Mouse (Mus musculus): ENCODE measurements around the gene AL732309.1. TPM values are rescaled to one million over a fixed set of nuclear protein-coding genes. Genes with fewer than 3 reads are reported as not detected.

AL732309.1 gene
- total RNA-seq, 2 experiments from 2014 or later = 1.3 to 1.4 TPM

DNA sequence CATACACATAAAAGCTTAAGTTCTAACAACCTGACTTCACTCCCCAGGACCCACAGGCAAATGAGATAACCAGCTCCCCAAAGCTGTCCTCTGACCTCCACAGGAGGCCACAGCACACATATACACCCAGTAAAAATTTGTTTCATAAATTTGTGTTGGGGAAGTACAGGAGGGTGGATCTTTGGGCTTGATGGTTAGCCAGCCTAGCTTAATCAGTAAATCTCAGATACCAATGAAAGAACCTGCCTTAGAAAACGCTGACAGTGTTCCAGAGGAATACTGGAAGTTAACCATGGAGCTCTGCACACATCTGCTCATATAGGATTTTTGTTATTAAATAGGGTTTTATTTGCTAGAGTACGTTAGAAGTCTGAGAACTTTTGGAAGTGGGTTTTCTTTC is 29.0 kb downstream of the AL732309.1 start:
- DNase-seq (ENCODE audit: low spot score) = no peak

DNA sequence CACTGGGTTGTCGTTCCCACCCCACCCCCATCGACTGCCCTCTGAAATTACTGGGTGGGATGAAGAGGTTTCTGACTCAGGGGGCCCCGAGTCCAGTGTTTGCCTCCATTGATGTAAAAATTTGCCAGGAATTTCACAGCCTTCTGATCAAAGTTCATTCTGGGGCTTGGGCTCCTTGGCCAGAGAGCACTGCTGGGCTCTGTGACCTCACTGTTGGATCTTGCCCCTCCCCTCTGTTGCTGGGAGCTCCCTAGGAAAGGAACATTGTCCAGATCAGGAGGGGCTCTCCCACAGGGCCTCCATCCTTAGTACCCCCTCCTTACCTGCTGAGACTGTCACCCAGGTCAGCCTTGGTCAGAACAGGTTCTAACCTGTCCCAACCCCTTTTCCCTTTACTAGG is 32.2 kb downstream of the AL732309.1 start, which contains the start of gene Stpg3:
Stpg3 (minus strand) TSS at position 194 of the 400 bp plus-strand sequence.
- no peak for DNase-seq (ENCODE audit: low spot score)

DNA sequence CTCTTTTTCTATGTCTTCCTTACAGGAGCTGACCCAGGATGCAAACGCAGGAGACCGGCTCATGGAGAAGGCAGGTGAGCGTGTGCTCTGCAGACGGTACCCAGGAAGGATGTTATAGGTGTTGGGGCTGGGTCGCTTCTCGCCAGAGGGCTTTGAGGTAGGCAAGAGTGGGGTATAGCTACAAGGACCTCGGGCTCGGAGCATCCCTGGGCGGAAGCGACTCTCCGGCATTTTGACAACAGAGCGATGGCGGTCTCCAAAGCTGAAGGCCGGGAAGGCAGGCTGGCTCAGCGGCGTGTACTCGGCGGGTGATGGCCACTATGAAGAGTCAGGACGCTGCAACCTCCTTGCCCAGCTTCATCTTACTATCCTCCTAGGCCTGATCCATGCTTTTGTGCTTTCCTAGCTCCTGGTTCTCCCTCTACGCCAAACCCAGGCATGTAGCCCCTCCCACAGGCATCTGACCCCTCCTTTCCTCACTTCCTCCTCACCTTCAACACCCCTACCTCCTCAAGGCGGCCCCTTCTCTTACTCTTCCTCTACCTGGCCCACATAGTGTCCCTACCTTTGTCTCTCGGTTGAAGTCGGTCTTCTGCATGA is 33.3 kb downstream of the AL732309.1 start:
- DNase-seq (ENCODE audit: low spot score) = no peak

DNA sequence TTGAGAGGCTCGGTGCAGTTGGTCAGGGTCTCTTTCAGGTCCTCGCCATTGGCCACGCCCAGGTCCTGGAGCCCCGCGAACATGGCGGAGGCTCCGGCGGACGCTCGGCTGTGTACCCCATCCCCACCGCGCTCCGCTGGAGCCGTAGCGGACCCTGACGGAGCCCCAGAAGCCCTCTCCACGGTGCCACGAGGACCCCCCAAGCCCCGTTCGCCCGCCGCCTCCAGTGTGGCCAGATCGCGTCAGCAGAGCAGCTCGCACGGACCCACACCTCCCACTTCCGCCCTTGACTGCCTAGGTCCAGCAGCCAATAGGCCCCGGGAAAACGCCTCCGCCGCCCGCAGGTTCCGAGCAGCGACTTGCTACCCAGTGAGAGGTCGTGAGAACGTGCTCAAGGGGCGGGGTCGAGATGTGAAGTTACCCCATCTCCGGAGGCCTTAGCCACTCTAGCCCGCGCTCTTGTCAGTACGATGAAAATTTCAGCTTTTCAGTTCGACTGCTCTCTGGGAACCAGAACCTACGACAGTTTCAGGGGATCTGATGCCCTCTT is 35.5 kb downstream of the AL732309.1 start, which contains the start of gene Nelfb:
Nelfb (minus strand) TSS at position 369 of the 550 bp plus-strand sequence.
- peak; percentile 89 for DNase-seq (ENCODE audit: low spot score)

DNA sequence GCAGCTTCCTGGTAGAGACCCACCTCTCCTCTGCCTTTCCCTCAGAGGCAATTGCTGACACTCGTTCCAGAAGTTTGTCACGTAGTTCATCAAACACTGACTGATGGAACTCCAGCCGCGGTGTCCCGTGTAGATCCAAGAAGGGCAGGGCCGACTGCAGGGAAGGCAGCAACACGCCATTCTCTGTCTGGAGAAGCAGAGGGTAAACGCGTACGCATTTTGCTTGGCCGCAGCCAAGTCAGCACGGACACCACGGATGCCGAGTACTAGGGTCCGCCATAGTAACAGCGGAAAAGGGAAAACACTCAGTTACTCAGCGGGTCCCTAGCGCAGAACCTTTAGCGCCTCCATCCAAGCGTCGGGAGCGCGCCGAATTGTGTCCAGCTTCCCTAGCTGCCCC is 36.0 kb downstream of the AL732309.1 start:
- no peak for DNase-seq (ENCODE audit: low spot score)

DNA sequence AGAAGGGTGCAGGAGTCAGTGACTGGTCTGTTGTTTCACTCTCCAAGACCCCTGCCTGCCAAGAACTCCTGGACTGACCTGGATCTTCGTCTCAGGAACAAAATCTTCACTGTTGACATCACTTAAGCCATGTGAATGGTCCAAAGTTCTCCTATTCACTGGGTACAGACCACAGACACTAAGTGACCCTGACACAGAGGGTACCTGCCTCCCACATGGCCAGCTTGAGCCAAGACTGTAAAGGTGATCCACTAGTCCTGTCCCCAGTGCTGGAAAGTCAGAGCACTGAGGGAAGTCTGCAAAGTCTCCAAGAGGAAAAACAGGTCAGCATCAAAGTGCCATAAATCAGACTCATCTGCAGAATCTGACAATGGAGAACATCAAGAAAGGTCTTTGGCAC is 39.1 kb downstream of the AL732309.1 start:
- DNase-seq (ENCODE audit: low spot score) = no peak

DNA sequence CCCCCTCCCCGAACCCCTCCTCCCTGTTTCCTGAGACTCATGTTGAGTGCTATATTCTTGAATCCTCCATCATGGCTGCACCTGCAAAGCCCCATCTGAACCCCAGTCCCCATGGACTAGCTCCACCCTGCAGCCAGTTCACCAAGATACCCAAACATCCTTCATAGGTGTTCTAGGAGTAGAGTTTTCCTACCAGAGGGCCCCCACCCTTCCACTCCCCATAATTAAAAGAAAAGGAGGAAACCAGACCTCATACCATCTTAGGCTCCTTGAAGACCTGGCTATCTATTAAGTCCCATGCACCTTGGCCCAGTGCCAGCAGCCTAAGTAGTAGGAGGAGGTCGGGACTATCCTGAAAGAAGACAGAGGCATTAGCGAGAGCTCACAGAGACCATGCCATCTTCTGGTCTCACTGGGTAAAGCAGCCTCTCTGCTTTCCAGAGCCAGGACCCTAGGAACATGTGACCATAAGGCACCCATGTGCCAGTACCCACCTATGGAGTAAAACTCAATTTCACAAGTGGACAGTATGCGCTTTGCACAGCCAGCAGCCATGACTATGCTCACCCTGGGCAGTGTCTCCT is 42.9 kb downstream of the AL732309.1 start:
- DNase-seq (ENCODE audit: low spot score) = no peak

DNA sequence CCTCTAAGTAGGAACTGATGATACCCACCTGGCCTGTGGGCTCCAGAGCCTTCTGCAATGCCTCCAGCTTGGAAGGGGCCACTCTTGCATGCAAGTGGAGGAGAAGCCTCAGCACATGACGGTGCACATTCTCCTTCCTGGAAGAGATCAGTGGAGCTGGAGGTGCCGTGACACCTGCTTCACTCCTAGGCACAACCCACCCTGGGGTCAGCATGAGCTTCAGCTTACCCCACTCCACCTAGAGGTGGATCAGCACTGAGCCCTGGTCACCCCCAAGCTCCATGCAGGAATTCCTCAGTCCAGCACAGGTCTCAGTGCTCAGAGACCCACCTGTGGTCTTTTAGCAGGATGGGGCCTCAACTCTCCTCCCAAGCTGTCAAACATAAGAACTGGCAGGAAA is 46.0 kb downstream of the AL732309.1 start:
- DNase-seq (ENCODE audit: low spot score) = no peak

DNA sequence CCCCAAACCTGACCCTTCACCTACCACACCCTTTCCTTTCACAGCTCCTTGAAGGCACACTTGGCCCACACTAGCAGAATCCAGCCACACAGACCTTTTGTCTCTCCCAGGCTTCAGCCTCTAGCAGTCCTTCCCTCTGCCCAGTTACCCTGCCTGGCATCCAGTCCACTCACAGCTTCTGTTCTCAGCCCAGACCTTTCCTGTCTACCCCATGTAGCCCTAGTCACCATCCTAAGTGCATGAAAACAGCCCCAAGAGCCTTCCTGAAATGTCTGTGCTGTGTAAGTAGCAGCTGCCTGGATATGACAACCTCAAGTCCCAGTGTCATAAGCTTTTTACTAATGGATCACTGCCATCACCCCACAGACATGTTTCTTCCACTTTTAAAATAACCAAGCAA is 48.7 kb downstream of the AL732309.1 start:
- no peak for DNase-seq (ENCODE audit: low spot score)

DNA sequence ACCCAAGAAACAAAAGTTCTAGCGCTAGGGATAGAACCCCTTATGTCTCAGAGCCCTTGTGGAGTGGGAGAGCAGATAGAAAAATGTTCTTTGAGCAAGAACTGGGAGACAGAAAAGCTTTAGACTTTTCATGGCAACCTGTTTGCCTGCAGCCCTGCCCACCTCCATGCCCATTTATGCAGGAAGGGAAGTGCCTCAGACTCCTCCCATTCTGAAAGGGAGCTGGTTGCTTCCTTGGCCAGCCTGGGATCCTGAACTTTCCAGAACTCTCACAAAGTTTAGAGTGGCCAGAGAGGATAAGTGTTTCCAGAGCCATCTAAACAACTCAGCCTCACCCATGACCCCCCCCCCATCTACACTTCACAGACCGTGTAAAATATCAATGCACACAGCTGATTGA is 49.5 kb downstream of the AL732309.1 start:
- no peak for DNase-seq (ENCODE audit: low spot score)

DNA sequence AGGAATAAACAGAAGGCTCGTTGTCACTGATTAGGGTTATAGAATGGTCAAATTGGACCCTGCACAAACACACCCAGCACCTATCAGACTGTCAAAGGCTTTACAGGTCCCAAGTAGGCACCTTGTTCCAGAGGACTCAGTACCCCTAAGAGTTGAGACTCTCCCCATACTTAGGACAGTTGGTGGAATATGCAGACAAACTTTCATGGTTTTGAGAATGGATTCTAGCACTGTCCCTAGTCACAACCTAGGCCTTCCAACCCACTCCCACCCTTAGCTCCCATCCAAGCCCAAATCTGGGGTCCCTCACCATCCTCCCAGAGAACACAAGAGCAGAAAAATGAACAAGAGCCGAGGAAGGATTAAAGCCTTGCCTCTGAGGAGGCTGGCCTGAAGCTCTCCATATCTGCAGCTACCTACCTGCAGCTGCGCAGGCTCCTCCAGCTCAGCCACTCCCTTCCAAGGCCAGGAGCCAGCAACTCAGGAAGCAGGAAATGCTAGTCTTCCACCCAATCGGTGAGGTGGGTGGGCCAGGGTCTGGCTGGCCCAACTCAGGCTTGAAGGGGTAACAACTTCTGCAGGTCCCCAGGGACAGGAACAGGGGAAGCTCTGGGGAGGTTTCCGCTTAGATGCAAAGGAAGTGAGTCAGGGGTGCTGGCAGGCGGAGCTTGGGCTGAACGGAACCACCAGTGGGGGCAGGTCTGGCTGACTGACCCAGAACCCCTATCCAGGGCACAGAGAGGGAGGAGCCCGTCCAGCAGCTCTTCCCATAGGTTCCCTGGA is 50.3 kb downstream of the AL732309.1 start, which contains the start of gene Tor4a:
Tor4a (minus strand) TSS at position 715 of the 783 bp plus-strand sequence.
- DNase-seq (ENCODE audit: low spot score) = peak; percentile 73

DNA sequence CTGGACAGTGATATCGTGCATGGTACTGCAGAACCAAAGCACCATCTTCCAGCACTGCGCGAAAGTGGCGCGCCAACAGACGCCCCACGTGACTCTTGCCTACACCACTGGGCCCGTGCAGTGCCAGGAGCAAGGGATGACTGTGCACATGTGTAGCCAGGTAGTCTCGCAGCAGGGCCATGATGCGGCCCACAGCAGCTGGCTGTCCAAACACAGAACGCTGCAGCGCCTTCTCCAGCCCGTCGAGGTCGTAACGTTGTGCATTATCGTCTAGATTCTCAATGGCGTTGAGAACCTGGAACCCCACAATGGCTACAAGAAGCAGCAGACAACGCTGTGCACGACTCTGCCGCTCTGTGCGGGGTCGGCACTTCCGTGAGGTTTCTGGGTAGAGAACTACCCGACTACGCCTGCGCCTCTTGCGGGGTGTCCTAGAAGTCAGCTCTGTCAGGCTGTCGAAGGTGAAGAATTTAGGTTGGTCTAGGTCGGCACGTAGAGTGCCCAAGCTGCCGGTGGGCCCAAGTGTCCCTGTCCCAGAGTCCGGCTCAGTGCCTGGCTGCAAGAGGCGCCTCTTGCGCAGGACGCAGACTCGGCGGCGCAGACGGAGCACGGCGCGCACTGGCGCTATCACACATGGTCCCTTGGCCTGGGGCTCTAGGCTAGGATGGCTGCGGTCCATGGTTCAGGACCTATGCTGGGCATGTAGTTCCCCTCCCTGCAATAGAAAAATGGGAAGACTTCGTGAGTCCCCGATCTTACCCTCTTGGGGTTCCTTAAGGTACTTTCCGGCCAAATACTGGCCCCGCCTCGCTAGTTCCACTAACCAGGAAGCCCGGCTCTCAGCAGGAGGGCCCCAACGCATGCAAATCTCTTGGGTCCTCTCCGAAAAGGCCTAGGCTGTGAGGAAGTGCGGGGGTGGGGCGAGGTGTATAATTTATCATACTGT is 51.2 kb downstream of the AL732309.1 start:
- peak; percentile 55 for DNase-seq (ENCODE audit: low spot score)

Other genes with a start within 250 kb of the AL732309.1 start
- gene Nsmf, start 192.5 kb downstream of the AL732309.1 start, total RNA-seq (2021) = 10 to 100 TPM in 1 of 2 experiments, 1 to 10 TPM in 1; 8.8 to 10.5 TPM
- not detected for gene Entpd8, start 166.6 kb downstream of the AL732309.1 start, total RNA-seq (2021)
- not detected for gene Noxa1, start 151.7 kb downstream of the AL732309.1 start, total RNA-seq (2021)
- gene Nrarp, start 66.1 kb downstream of the AL732309.1 start, total RNA-seq (2021) = 1 to 10 TPM; 3.4 to 8.6 TPM
- gene Tor4a, start 50.0 kb downstream of the AL732309.1 start, total RNA-seq (2021) = 1 to 10 TPM in 1 of 2 experiments, under 1 TPM in 1; 0.84 to 1.2 TPM
- gene Nelfb, start 35.4 kb downstream of the AL732309.1 start, total RNA-seq (2021) = 10 to 100 TPM; 18.8 to 21.3 TPM
- not detected for gene Stpg3, start 32.2 kb downstream of the AL732309.1 start, total RNA-seq (2021)
- gene Fam166a, start 28.1 kb downstream of the AL732309.1 start, total RNA-seq (2021) = not detected
- gene Tubb4b, start 22.2 kb downstream of the AL732309.1 start, total RNA-seq (2021) = 100 to 1,000 TPM; 224 to 228 TPM
- gene Slc34a3, start 12.5 kb downstream of the AL732309.1 start, total RNA-seq (2021) = not detected
- not detected for gene Rnf224, start 10.1 kb downstream of the AL732309.1 start, total RNA-seq (2021)
- under 1 TPM; 0.50 to 0.74 TPM for gene Rnf208, start 4.6 kb downstream of the AL732309.1 start, total RNA-seq (2021)
- gene Cysrt1, start 4.4 kb downstream of the AL732309.1 start, total RNA-seq (2021) = not detected
- 10 to 100 TPM; 12.0 to 12.1 TPM for gene Tmem203, start 8.6 kb upstream of the AL732309.1 start, total RNA-seq (2021)
- gene Tprn, start 15.8 kb upstream of the AL732309.1 start, total RNA-seq (2021) = 1 to 10 TPM; 2.9 to 3.8 TPM
- 10 to 100 TPM; 27.9 to 30.9 TPM for gene Ssna1, start 25.6 kb upstream of the AL732309.1 start, total RNA-seq (2021)
- 10 to 100 TPM; 27.6 to 30.4 TPM for gene Anapc2, start 25.6 kb upstream of the AL732309.1 start, total RNA-seq (2021)
- not detected for gene Tmem210, start 41.3 kb upstream of the AL732309.1 start, total RNA-seq (2021)
- not detected for gene Lrrc26, start 43.1 kb upstream of the AL732309.1 start, total RNA-seq (2021)
- gene Grin1, start 72.3 kb upstream of the AL732309.1 start, total RNA-seq (2021) = not detected
- 10 to 100 TPM; 14.0 to 15.2 TPM for gene Man1b1, start 85.5 kb upstream of the AL732309.1 start, total RNA-seq (2021)
- gene Dpp7, start 109.5 kb upstream of the AL732309.1 start, total RNA-seq (2021) = 10 to 100 TPM; 15.2 to 17.9 TPM
- gene Uap1l1, start 118.8 kb upstream of the AL732309.1 start, total RNA-seq (2021) = 1 to 10 TPM; 3.8 to 5.7 TPM
- gene Sapcd2, start 125.5 kb upstream of the AL732309.1 start, total RNA-seq (2021) = not detected
- gene Entpd2, start 149.0 kb upstream of the AL732309.1 start, total RNA-seq (2021) = 1 to 10 TPM; 6.2 to 8.3 TPM
- gene Npdc1, start 152.5 kb upstream of the AL732309.1 start, total RNA-seq (2021) = 10 to 100 TPM; 15.8 to 19.0 TPM
- gene Fut7, start 176.4 kb upstream of the AL732309.1 start, total RNA-seq (2021) = not detected
- 10 to 100 TPM; 14.1 to 15.5 TPM for gene Abca2, start 181.8 kb upstream of the AL732309.1 start, total RNA-seq (2021)
- 1 to 10 TPM in 1 of 2 experiments, under 1 TPM in 1; 0.39 to 1.0 TPM for gene Clic3, start 210.0 kb upstream of the AL732309.1 start, total RNA-seq (2021)
- 10 to 100 TPM; 13.7 to 15.1 TPM for gene Paxx, start 214.2 kb upstream of the AL732309.1 start, total RNA-seq (2021)
- not detected for gene Ptgds, start 223.2 kb upstream of the AL732309.1 start, total RNA-seq (2021)
- not detected for gene Lcn12, start 247.0 kb upstream of the AL732309.1 start, total RNA-seq (2021)